Mouse (Mus musculus): ENCODE measurements around the gene Krt16.

Krt16 gene

DNA sequence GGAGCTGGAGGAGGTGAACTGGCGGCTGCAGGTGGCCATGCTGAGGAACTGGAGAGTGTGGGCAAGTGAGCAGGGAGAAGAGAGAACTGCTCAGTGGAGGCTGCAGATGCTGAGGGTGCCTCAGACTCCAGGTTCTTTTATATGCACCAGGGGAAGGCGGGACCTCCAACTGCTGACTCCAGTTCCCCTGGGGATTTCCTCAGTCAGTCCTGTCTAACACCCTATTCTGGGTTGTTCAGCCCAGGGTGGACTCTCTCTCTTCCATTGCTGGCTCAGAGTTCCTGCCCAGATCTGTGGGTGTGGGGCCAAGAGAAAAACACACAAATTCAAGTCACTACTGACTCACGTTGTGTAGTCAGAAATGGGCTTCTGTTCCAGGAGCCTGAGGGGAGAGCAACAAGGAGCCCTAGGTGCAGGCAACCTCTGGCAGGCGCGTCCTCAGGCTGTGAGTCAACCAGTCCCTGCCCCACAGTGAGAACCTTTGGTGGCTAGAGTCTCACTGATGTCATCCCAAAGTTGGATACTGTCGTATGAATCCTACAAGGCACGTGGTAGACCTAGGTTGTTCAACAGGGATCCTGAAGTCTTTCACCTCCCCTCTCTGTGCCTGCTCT is at the start of gene Krt16:
Gene Krt16, minus strand, starts transcription at position 51 of the 614 bp plus-strand sequence.
- DNase-seq (ENCODE audit: inconsistent age in 2 of 2, low spot score in 1 of 2) = no peak

DNA sequence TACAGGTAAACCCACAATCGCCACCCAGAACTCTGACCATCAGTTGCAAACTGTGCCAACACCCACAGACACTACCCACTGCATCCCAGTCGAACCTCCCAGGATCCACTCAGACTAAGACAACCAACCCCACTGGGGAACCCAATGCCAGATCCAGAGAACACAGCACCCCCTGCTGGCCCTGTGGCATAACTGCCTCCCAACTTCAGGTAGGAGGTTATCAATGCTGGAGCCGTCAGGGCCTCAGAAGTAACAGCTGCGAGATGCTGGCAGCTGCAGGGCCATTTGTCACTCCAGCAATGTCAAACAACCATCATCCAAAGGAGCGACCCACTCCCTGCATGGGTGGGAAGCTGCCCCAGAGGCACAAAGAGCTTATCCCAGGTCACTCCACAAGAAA is 49.1 kb upstream of the Krt16 start:
- DNase-seq (ENCODE audit: inconsistent age in 2 of 2, low spot score in 1 of 2) = no peak

DNA sequence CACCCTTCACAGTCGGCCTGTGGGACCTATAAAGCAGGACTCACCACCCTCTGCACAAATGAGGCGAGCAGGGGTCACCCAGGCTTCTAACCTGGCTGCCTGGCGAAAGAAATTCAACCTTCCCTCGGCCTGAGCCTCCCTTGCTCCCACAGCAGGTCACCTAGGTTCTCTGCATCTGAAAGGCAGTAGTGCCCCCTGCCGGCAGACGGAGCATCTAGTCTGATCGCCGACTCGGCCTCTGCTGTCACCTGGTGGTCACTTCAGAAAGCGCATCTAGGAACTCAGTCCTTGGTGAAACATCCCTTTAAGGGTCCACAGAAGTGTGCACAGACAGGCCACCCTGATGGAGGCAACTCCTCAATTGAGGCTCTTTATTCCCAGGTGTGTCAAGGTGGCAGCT is 46.6 kb upstream of the Krt16 start:
- DNase-seq (ENCODE audit: inconsistent age in 2 of 2, low spot score in 1 of 2) = peak; percentile 66 to 90

DNA sequence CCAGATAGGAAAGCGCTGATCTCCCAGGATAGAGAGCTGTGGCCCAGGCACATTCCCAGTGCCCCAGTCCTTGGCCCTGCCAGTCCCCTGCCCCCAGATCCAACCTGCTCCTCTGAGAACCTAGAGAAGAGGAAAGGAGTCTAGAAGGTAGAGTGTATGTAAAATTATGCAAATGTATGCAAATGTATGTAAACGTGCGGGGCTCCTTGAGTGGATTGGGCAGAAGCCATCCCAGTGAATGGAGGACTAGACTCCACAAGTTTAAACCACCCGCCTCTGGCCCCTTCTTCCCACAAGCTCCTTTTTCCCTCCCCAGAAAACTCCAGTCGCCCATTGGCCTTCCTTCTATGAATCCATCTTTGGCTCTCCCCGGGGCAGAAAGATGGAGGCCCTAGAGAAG is 44.2 kb upstream of the Krt16 start:
- no peak for DNase-seq (ENCODE audit: inconsistent age in 2 of 2, low spot score in 1 of 2)

DNA sequence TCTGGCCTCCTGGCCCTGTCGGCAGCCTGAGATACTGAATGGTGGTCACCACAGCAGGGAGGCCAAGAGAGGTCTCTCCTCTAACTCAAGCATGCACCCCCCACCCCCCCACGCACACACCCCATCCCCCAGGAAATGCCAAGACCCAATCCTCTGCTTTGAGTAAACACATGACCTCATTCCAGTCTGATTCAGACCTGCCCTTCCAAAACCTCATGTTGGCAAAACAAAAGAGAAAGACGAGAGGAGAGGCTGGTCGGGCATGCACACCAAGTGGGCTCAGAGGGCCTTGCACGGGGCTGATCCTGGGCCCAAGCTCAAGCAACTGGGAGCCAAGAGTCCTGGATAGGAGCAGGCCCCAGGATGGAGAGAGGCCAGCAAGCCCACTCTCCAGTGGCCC is 41.5 kb upstream of the Krt16 start:
- peak; percentile 25 to 59 for DNase-seq (ENCODE audit: inconsistent age in 2 of 2, low spot score in 1 of 2)

DNA sequence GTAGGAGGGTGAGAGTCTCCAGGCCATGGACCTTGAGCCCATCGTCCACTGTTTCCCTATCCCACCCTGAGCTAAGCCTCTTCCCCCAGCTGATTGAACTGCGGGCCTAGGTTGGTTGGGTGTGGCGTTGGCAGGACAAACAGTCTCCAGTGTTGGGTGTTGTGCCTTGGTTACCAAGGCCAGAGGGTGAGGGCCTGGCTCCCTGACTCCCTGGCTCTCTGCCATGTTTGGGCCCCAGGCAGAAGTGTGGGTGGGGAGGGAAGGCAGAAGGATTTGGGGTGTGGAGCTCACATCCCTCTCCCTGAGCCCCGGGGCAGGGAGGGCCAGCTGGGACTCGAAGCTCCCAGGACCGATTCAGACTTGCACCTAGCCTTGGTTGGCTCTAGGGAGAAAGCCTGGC is 40.2 kb upstream of the Krt16 start:
- DNase-seq (ENCODE audit: inconsistent age in 2 of 2, low spot score in 1 of 2) = peak; percentile 35 to 71

DNA sequence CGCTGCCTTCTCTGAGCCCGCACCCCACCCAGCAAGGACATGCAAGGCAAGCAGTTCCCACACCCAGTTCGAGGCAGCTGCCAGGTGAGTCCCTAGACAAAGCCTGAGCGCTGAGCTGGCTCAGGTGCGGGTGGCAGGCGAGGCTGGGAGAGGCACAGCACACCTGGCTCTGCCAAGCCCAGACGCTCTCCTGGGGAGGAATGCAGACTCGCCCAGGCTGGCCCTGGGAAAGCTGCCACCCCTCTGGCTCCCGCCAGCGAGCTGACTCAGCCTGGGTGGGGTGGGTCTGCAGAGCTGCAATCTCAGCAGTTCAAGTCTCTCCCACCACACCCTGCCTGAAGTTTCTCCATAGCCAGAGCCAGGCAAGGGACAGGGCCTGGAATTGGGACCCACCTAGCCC is 38.3 kb upstream of the Krt16 start:
- peak in 1 of 2 experiments; percentile 47 for DNase-seq (ENCODE audit: inconsistent age in 2 of 2, low spot score in 1 of 2)

DNA sequence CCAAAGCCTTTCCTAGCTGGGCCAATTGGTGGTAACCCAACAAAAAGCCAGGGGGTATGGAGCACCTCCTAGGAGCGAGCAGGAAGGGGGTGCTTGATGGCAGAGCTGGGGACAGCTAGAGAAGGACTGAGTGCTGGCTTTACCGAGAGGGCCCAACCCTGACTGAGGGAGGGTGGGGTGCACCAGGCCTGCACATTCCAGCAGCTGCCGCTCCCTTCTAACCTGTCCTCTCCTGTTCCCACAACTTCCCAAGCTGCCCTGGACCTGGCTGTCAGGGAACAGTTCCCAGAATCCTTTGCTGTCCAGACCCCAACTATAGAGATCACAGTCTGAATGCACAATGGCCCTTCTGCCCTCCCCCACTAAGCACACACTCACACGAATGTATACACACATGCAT is 36.3 kb upstream of the Krt16 start:
- DNase-seq (ENCODE audit: inconsistent age in 2 of 2, low spot score in 1 of 2) = no peak

DNA sequence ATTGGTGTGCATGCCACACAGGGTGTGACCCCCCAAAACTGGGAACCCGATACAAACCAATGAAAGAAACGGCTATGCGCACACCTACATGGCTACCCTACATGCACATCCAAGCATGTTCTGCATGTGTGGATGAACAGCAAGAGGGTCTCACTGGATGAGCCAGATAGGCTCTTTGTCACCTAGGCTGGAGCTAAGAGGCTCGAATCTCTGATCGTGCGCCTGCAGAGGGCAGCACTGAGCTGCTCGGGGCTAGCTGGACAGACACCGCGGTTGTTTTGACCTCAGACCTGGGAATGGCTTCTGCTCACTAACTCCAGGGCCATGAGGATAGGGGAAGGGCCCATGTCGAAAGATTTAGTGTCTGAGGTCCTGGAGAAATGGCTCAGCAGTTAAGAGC is 33.8 kb upstream of the Krt16 start:
- DNase-seq (ENCODE audit: inconsistent age in 2 of 2, low spot score in 1 of 2) = peak; percentile 71 to 89

DNA sequence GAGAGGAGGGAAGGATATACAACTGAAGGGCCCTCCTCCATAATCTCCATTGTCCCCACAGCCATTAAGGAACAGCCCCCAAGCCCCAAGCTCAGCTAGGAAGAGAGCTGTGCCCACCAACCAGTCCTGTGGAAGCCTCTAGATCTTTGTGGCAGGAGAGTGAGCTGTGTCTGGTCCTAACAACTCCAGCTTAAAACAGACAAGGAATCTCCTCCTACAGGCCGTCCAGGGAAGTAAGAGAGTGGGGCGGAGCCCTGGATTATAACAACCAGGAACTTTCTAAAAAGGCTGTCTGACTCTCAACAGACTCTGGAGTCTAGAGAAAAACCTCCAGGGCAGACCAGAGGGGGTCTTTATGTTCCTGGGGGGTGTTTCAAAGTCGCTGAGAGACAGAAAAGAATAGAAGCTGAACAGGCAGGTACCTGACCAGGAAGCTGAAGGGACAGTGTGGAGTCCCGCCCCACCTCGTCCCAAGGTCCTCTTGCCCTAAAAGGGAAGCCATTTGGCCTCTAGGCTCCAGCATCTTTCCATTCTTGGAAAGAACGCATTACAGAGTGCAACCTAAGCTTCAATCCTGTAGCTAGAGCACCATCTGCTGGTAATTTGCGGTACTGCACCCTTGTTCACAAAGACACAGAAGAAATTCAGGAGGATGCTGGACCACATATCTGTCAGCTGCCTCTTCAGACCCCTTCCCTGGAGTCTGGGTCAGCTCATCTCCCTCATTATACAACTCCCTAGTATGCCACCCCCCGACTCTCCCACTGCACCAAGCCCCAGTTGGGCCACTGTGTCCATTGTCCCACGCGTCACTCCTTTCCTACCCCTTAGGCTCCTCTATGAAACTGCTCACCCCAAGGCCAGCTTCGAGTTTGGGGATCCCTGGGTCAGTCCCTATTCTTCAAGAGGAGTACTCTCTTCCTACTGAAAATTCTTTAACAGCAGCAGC is 33.2 kb upstream of the Krt16 start:
- DNase-seq (ENCODE audit: inconsistent age in 2 of 2, low spot score in 1 of 2) = peak; percentile 68 to 94

DNA sequence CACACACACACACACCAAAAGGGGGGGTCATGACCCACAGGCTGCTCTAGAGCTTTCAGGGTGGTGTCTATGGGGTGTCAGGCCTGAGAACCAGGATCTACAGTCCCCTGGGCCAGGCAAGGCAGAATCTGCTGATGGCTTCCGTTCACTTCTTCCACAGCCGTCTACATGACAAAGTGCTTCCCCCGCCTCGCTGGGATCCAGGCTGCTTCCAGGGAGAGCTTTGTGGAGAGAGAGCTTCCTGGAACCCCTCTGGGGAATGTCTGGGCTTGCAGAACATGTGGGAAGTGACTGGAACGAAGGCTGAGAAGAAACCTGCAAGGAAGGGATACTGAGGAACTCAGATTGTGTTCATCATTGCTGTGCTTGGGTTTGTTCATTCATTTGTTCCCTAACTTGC is 30.1 kb upstream of the Krt16 start:
- no peak for DNase-seq (ENCODE audit: inconsistent age in 2 of 2, low spot score in 1 of 2)

DNA sequence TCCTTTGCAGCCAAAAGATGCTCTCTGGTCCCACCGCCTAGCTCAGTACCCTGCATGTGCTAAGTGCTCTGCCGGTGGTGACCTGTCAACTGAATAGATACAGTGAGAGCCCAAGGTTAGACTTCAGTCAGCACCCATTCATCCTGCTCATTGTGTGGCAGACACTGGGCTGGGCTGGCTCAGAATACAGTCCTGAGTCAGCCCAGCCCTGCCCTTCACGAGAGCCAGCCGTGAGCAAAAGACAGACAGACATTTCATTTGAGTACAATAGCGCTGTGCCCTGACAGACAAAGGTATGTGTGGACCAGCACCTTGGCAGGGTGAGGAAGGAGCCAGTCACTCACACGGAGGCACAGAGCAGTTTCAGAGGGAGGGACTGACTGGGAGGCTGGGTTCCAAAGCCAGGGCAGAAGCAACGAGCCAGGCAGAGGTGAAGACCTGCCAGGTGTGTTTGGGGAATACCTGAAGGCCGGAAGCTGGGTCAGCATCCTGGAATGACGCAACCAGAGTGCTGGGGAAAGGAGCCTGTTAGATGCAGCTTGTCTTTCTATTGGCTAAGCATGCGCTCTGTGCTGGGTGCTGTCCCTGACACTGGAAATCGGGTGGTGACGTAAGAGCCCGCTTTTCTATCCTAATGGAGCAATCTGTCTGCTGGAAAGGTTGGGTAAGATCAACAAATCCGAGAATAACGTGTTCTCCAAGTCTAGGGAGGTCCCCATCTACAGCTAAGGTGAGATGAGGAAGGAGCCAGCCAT is 29.2 kb upstream of the Krt16 start:
- DNase-seq (ENCODE audit: inconsistent age in 2 of 2, low spot score in 1 of 2) = peak in 1 of 2 experiments; percentile 73

DNA sequence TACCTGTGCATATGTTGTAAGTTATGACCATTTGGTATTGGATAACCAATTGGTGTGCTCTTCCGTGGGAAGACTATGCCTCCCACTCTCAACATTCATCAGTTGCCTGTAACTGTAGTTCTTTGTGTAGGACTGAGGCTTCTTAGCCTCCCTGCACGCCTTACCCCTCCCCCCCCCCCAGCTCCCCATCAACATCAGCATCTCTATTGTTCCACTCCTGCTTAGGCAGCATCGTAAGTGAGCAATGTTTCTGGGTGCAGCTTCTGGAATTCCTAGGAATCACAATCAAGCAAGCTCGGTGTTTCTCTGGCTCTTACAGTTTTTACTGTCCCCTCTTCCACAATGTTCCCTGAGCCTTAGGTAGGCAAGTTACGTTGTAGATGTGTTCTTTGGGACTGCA is 26.8 kb upstream of the Krt16 start:
- DNase-seq (ENCODE audit: inconsistent age in 2 of 2, low spot score in 1 of 2) = no peak

DNA sequence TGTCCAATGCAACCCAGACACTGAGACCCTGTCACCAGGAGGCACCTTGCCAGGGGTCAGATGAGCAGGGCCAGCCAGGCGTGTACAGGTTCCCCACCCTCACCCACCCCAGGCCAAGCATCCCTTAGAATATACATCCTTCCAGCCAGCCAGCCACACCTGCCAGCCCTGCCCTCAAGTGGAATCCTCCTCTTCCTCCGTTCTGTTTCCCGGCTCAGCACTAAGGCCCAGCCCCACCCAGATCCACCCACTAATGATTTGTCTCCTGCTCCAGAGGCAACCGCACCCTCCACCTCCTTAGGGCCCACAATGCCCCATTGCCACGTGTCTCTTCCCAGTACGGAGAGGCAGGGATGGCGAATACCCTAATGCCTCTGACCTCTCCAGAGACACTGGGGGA is 26.0 kb upstream of the Krt16 start:
- DNase-seq (ENCODE audit: inconsistent age in 2 of 2, low spot score in 1 of 2) = no peak

DNA sequence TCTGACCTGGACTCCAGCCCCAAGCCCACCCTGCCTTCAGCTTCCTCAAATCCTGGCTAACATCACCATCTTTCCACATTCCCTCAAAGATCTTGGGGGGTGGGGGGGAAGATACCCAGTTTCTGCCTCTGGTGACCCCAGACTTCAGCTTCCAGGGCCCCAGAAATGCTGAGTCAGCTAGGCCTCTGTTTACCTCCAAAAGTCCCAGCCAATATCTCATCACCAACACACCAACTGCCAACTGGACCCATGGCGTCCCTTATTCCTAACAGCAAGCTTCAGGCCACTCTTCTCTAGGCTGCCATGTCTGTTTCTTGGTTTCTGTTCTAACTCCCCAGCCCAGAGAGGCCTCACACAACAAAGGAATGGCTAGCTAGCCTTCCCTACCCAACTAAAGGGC is 23.2 kb upstream of the Krt16 start:
- DNase-seq (ENCODE audit: inconsistent age in 2 of 2, low spot score in 1 of 2) = no peak

DNA sequence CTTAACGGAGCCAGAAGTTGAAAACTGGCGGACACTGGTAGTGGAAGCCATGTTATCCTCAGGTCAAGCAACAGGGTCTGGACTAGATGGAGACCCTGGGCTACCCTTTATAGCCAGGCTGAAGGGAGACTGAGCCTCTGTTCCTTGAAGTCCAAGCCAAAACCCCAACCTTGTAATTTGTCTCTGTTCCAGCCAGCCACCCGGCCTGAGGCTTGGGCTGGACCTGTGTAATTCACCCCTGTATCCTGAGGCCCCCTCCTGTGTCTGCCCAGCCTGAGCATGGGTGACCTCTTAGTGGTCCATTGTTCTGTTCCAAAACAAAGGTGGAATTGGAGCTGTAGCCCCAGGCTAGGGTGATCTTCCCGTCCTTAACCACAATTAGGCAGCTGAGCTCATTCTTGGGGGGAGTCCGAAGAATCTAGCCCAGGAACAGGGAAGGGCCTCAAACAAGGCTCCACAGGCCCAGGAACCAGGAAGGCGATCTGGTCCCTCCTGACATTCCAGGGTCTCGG is 21.2 kb upstream of the Krt16 start, which contains the start of gene Krt42:
Gene Krt42, minus strand, starts transcription at position 51 of the 512 bp plus-strand sequence.
- no peak for DNase-seq (ENCODE audit: inconsistent age in 2 of 2, low spot score in 1 of 2)

DNA sequence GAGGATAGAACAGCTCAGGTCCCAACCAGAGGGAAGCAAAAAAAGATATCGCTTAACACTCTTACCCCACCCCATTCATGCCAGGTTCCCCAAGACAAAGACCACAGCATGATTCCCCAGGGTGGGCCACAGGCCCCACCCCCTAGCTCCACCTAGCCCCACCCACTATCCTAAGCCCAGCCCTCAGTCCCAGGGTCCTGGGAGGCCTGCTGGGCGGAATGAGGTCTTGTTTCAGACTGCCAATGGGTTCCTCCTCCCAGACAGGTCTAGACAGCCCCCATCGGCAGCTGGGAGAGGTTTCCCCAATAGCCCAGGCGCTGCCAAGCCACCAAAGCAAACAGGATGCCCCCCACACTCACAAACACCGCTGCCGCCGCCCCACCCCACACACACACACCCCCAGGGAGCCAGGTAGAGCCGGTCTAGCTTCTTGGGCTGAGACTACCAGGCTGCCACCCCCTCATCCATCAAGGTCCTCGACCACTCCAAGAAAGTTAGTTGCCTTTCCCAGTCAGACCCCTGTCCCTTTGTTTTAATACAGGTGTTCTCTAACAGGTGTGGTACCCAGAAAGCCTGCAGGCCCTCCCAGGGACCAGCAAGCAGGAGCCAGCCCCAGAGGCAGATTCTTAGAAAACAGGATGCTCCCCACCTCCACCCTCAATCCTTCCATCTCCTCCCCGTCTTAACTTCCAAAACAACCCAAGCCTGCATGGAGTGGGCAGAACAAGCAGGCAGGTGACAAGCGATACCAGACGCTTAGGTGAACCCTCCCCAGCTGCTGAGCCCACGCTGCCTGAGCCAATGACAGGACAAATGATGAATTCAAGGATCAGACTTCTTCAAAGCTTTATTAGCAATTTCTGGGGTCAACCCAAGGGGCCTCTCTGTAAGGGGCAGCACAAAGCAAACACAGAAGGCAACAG is 13.6 kb upstream of the Krt16 start:
- no peak for DNase-seq (ENCODE audit: inconsistent age in 2 of 2, low spot score in 1 of 2)

DNA sequence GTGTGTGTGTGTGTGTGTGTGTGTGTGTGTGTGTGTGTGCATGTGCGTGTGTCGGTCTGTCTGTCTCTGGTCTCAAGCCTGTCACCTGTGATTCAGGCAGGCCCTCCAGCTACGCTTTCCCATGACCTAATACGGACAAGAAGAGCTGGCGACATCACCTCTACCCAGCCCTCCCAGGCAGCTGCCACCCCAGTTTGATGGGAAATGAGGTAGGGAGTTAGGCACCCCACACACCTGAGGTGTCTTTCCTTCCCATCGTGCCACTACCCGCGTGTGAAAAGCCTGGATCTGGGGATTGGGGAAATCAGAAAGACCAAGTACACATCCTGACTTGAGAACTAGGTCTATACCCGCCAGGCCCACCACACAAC is 12.5 kb upstream of the Krt16 start:
- no peak for DNase-seq (ENCODE audit: inconsistent age in 2 of 2, low spot score in 1 of 2)

DNA sequence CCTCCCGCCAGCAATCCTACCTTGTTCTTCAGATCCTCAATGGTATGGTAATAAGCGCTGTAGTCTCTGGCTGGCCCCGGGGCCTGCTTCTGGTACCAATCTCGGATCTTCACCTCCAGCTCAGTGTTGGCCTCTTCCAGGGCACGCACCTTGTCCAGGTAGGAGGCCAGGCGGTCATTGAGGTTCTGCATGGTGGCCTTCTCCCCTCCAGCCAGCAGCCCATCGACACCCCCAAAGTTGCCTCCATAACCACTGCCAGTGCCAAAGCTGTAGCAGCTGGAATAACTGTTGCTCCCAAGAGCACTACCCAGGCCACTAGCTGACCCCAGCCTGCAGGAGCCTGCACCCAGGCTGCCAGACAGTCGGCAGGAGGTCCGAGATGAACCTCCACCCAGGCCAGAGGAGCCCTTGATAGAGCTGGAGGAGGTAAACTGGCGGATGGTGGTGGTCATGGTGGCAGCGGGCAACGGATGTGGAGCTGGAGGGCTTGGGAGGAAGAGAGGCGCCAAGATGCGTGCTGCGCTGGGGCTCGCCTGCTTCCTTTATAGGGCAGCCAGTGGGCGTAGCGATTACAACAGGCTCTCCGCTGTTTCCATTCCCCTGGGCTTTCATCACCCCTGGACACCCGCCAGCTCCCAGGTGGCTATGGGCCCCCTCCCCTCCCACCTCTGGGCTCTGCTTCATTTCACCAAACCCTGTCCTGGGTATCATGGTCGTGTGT is 12.0 kb upstream of the Krt16 start, which contains the start of gene Krt17:
Gene Krt17, minus strand, starts transcription at position 516 of the 721 bp plus-strand sequence.
- DNase-seq (ENCODE audit: inconsistent age in 2 of 2, low spot score in 1 of 2) = no peak

DNA sequence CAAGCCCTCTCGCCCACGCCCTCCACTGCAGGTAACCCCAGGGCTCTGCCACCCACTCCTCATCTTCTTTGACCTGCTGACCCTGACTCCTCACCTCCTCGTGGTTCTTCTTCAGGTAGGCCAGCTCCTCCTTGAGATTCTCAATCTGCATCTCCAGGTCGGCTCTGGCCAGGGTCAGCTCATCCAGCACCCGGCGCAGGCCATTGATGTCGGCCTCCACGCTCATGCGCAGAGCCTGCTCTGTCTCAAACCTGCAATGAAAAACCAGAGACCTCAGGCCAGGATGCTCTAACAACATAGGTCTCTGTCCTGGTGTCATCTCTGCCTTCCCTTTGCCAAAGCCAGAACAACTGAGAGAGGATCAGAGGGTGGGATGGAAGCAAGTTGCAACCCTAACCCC is 10.4 kb upstream of the Krt16 start:
- no peak for DNase-seq (ENCODE audit: inconsistent age in 2 of 2, low spot score in 1 of 2)

Measured in adrenal gland, adult (tissue).